Mouse (Mus musculus) testis, adult 10 weeks (tissue): ENCODE measurements around the gene Rnf114. TPM values are rescaled to one million over a fixed set of nuclear protein-coding genes. Genes with fewer than 3 reads are reported as not detected.

Source experiments
- polyA plus RNA-seq: library from polyadenylated mRNA; stranded (reverse); fragments of 350-450 nt; fragmentation: Illumina TruSeq; extraction: RNeasy Lipid Tissue Mini Kit (QIAGEN cat#74804); gene quantifications from one replicate; pipeline ENCODE4 v1.2.3, GENCODE M21; 2014; ENCODE audit warnings: low read depth, low replicate concordance

Rnf114 gene
- polyA plus RNA-seq, result 19.2 TPM

GRCm38 (mm10) chr2:167491757-167492708, at the start of gene Rnf114:
Gene Rnf114, plus strand, starts transcription at chr2:167492645.

GRCm38 (mm10) chr2:167492713-167493636, 530 bp downstream of the Rnf114 start, which contains the start of gene Spata2:
Gene Spata2, minus strand, starts transcription at chr2:167492887.

DNA sequence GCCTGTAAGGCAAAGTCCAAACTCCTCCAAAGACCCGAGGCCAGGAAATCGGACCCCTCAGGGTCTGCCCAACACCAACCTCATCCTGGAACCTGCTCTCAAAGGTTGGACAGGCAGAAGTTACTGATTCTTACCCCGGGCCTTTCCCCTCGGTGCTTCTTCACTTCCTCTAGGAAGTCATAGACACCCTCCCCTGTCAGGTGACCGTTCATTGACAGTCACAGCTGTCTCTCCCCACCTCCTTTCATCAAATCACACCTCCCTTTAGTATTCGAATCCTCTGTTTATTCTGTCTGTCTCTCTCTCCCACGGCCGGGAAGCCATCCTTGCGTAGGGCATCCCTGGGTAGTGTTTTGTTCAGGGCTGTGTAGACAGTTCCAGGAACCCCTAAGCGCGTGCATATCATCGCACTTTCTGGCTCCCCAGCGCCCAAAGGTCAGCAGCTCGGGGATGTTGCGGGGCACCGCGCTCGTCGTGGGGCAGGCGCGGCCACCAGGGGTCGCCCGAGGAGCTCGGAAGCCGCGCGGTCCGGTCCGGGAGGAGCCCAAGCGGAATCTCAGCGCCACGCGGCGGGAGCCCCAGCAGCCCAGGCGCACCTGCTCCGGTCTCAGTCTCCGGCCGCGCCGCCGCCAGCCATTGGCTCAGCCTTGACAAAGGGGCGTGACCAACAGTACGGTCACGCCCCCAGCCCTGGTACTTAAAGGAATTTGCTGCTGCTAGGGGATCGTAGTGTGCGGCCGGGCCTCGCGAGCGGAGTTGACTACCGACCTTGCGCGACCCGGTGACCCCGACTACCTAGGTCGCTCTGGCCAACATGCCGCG, 45.2 kb downstream of the Rnf114 start, which contains the start of gene Snai1:
Snai1 (plus strand) TSS at position 720 of the 822 bp plus-strand sequence.

Other genes starting within 250 kb of the Rnf114 start
- 1.4 TPM for gene B4galt5, start 143.5 kb upstream of the Rnf114 start, polyA plus RNA-seq
- gene Slc9a8, start 70.9 kb upstream of the Rnf114 start, polyA plus RNA-seq, result 21.3 TPM
- gene Spata2, start 242 bp downstream of the Rnf114 start, polyA plus RNA-seq, result 3.0 TPM
- gene Snai1, start 45.5 kb downstream of the Rnf114 start, polyA plus RNA-seq, result 0.17 TPM
- 37.9 TPM for gene Ube2v1, start 139.4 kb downstream of the Rnf114 start, polyA plus RNA-seq
- gene Gm20431, start 168.9 kb downstream of the Rnf114 start, polyA plus RNA-seq, result not detected
- 0.59 TPM for gene Cebpb, start 196.3 kb downstream of the Rnf114 start, polyA plus RNA-seq
- gene Tmem189, start 197.2 kb downstream of the Rnf114 start, polyA plus RNA-seq, result 3.6 TPM